ENCODE assay signal across 8 mouse cellular contexts in genomic region chr3:135212658-135213350, GRCm38 (mm10). TPM values are rescaled to one million over a fixed set of nuclear protein-coding genes. Genes with fewer than 3 reads are reported as not detected.
DNase-seq lines count a peak whose midpoint lies in the region; ATAC-seq and TF ChIP-seq lines count a peak whose summit lies in the region.

No protein-coding gene starts in this region.

- WGBS in thymus, adult 2 months: 1% methylated on average over 26 of the region's 26 CpGs
- 1% methylated on average over 26 of the region's 26 CpGs for WGBS in limb, embryonic 10.5 days
- WGBS in neural tube, embryonic 13.5 days: under 1% methylated on average over 26 of the region's 26 CpGs

- peak overlapping the region; percentile 68 for H3K9ac ChIP-seq in neural tube, embryonic 13.5 days

- no peak for TF ChIP-seq CTCF in thymus, adult 2 months (IDR thresholded peaks at IDR 0.05; ENCODE audit: borderline replicate concordance, control insufficient read depth, extremely low read depth, insufficient read depth, low read length, poor library complexity)

- H3K4me1 ChIP-seq in thymus, adult 2 months (replicated peaks; ENCODE audit: control insufficient read depth, insufficient read depth, low read length): peaks cover 3% of the 10 kb centered on the region; the same call in 1 of the 2 replicates
- H3K4me1 ChIP-seq in limb, embryonic 10.5 days: peaks cover 18% of the 10 kb centered on the region
- peaks cover 16% of the 10 kb centered on the region for H3K4me1 ChIP-seq in neural tube, embryonic 13.5 days (replicated peaks)

- DNase-seq in embryo, embryonic 10.5 days (ENCODE audit: low spot score): peak; percentile 15
- DNase-seq in embryo, embryonic 10 days (ENCODE audit: low spot score): no peak
- no peak for DNase-seq in thymus, adult 2 months
- no peak for DNase-seq in thymus, postnatal 0 days (ENCODE audit: low spot score)
- no peak for DNase-seq in limb, embryonic 10.5 days (ENCODE audit: low spot score)
- DNase-seq in left cerebral cortex, adult 8-10 months (ENCODE audit: low spot score in 2 of 2): no peak
- DNase-seq in adrenal gland, adult 8-10 months: no peak

- no peaks in the 10 kb centered on the region for H3K9me3 ChIP-seq in limb, embryonic 10.5 days (replicated peaks)
- H3K9me3 ChIP-seq in neural tube, embryonic 13.5 days: no peaks in the 10 kb centered on the region

- no peak for TF ChIP-seq POLR2A in thymus, adult 2 months (IDR thresholded peaks at IDR 0.05; ENCODE audit: control insufficient read depth, extremely low read depth, insufficient read depth, low read length, poor library complexity)

- peaks cover 15% of the 10 kb centered on the region for H3K36me3 ChIP-seq in thymus, adult 2 months (ENCODE audit: control insufficient read depth, insufficient read depth, low read length)
- H3K36me3 ChIP-seq in limb, embryonic 10.5 days: peaks cover 31% of the 10 kb centered on the region
- peaks cover 12% of the 10 kb centered on the region; the same call in 1 of the 2 replicates for H3K36me3 ChIP-seq in neural tube, embryonic 13.5 days

- H3K4me3 ChIP-seq in thymus, adult 2 months (ENCODE audit: control insufficient read depth, insufficient read depth, low read length): peak overlapping the region; percentile 92
- peak overlapping the region; percentile 94 for H3K4me3 ChIP-seq in limb, embryonic 10.5 days
- H3K4me3 ChIP-seq in neural tube, embryonic 13.5 days: peak overlapping the region; percentile 72

- no peak overlapping the region for H3K27ac ChIP-seq in thymus, adult 2 months (ENCODE audit: control insufficient read depth, insufficient read depth, low read length)
- H3K27ac ChIP-seq in limb, embryonic 10.5 days: peak overlapping the region; percentile 93
- H3K27ac ChIP-seq in neural tube, embryonic 13.5 days (replicated peaks): no peak overlapping the region

- peak overlapping the region; percentile 80 for H3K4me2 ChIP-seq in neural tube, embryonic 13.5 days

- H3K27me3 ChIP-seq in thymus, adult 2 months (ENCODE audit: control insufficient read depth, insufficient read depth, low read length): no peaks in the 10 kb centered on the region
- no peaks in the 10 kb centered on the region for H3K27me3 ChIP-seq in limb, embryonic 10.5 days (ENCODE audit: low read depth, poor library complexity, severe bottlenecking)
- no peaks in the 10 kb centered on the region for H3K27me3 ChIP-seq in neural tube, embryonic 13.5 days

- ATAC-seq in neural tube, embryonic 13.5 days (ENCODE audit: low read depth): no peak; the same call in 1 of the 2 replicates

RNA-seq across cellular contexts. Expression of gene Cenpe, which starts 0.5 kb away (rescaled TPM):
- polyA plus RNA-seq in thymus, adult 2 months (2012; rRNA removed): 9.0 and 10.3 TPM in 2 replicates
- 26.8 and 28.7 TPM in 2 replicates for polyA plus RNA-seq in thymus, postnatal 0 days (2015; fragmentation: Nextera tagmentation; extraction: Ambion mirVana)
- polyA plus RNA-seq in limb, embryonic 10.5 days (2016; fragmentation: Nextera tagmentation; extraction: Ambion mirVana): 29.9 and 39.5 TPM in 2 replicates
- polyA plus RNA-seq in neural tube, embryonic 13.5 days (2015; fragmentation: Nextera tagmentation; extraction: Ambion mirVana): 5.4 and 7.4 TPM in 2 replicates
- 1 to 10 TPM; 1.2 to 2.4 (median 1.2) TPM for total RNA-seq in left cerebral cortex, adult 8-10 months (2022)
- total RNA-seq in adrenal gland, adult 8-10 months (2022): 1 to 10 TPM; 1.1 to 3.7 (median 2.1) TPM
